Mouse (Mus musculus) gastrocnemius, postnatal 4 days (tissue): ENCODE data around the gene Prpf19. TPM values are rescaled to one million over a fixed set of nuclear protein-coding genes. Genes with fewer than 3 reads are reported as not detected.

Experiments
- DNase-seq, 2 experiments: peaks; one replicate each; pipeline ENCODE4 v3.0.0; 2021 to 2022; ENCODE audit warnings: low spot score in 2 of 2, mixed read lengths in 2 of 2
- total RNA-seq, 2 experiments: library from RNA; stranded (reverse); gene quantifications; 2 replicates each; pipeline ENCODE4 v1.2.3; 2021

Gene Prpf19
- total RNA-seq, 2 experiments from 2014 or later, result 313 to 325 TPM

DNA sequence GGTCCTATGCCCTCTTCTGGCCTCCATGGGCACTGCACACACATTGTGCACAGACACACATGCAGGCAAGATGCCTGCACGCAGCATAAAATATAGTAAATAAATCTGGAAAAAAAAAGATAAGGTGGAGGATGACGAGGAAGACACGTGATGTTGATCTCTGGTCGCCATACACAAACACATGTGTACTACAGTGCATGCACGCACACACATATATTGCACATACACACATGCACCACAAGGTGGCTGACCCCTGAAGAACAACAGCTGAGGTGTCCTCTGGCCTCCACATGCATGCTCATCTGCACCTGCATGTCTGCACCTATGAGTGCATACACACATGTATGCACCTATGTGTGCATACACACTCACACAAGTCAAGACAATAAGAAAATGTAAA is 41.0 kb downstream of the Prpf19 start:
- DNase-seq, result no peak

DNA sequence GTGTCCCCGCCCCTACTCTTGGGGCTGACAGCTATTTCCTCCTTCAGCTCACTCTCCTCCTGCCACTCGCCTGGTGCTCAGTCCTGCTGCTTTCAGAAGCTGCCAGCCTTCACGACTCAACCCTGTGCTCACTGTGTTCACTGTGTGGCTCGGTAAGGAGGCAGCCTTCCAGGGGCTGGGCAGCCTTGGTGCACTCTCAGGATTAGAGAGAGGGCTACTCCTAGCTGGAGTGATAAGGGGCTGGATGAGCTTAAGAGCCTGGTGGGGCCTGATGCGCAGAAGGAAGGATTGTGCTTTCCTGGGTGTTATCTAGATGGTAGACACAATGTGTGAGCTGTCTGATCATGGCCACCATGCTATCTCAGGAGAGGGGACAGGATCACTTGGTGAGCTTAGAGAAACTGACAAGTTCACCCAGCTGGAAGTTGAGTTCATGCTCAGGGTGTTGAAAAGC is 42.1 kb downstream of the Prpf19 start, which contains the start of gene Ptgdr2:
Gene Ptgdr2, plus strand, starts transcription at position 51 of the 454 bp plus-strand sequence.
- DNase-seq, result no peak

DNA sequence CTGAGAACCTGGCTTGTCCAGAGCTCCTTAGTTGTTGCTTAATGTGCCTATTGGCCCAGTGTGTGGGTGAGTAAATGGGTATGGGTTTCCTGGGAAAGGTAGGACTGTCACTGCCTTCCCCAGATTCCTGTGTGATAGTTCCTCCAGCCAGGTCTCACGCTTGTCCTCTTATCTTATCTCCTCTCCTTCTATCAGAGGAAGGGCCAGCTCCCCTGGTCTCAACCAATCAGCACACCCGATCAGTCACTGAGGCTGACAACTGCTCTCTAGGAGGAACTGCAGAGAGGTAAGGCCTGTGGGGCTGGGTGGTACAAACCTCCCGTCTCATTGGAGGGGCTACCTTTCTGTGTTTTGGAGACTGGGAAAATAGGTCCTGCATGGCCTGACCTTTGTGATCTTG is 43.7 kb downstream of the Prpf19 start:
- no peak for DNase-seq

DNA sequence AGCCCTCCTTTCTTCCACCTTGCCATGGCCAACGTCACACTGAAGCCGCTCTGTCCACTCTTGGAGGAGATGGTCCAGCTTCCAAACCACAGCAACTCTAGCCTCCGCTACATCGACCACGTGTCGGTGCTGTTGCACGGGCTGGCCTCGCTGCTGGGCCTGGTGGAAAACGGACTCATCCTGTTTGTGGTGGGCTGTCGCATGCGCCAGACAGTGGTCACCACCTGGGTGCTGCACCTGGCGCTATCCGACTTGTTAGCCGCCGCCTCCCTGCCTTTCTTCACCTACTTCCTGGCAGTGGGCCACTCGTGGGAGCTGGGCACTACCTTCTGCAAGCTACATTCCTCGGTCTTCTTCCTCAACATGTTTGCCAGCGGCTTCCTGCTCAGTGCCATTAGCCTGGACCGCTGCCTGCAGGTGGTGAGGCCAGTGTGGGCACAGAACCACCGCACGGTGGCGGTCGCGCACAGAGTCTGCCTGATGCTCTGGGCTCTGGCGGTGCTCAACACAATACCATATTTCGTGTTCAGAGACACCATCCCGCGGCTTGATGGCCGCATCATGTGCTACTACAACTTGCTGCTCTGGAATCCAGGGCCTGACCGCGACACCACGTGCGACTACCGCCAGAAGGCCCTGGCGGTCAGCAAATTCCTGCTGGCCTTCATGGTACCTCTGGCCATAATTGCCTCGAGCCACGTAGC is 45.2 kb downstream of the Prpf19 start:
- peak in 1 of 2 experiments; percentile 54 for DNase-seq

DNA sequence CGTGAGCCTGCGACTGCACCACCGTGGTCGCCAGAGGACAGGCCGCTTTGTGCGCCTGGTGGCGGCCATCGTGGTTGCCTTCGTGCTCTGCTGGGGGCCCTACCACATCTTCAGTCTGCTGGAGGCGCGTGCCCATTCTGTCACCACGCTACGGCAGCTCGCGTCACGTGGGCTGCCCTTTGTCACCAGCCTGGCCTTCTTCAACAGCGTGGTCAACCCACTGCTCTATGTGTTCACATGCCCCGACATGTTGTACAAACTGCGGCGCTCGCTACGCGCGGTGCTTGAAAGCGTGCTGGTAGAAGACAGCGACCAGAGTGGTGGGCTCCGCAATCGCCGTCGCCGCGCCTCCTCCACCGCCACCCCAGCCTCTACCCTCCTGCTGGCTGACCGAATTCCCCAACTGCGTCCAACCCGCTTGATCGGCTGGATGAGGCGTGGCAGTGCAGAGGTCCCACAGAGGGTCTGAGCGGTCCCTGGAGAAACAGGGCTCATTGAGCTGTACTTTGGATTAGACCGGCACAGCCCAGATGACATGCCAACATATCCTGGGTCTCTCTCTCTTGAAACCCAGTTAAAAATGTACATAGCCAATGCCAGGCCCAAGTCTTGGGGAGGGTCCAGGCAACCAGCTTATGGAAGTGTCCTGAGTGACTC is 45.9 kb downstream of the Prpf19 start:
- DNase-seq, result no peak

DNA sequence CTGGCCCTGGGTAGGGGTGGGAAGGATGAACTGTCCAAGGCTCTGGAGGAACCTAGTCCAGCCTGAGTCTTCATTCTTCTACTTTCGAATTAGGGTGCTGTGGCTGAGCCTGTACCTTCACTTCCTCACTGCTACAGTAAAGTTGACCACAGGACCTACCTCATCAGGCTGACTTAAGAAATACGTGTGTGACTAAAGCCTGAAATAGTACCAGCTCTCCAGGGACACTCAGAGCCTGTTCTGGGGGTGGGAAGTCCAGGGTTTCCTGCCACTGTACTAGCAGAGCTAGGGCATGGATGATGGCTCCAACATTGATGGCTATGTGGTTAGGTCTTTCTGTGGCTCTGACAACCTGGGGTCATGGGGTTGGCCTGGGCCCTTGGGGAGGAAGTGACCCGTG is 48.9 kb downstream of the Prpf19 start:
- no peak for DNase-seq

DNA sequence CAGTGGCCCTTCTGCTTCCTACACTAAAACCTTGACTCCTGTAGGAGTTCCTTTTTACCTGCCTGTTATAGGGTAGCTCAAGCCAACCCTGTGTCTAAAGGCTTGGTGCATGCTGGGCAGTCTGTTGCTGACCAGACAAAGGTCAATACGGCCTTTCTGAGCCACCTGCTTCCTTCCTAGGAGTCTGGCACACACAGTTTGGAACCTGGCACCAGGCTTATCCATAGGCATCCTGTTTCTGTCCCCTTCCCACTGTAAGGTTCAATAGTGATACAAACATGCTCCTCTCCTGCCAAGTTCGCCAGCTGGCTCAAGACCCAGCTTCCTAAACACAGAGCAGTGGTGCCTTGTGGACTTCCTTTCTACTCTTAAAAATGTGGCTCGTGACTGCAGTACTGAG is 51.5 kb downstream of the Prpf19 start:
- DNase-seq, result no peak

DNA sequence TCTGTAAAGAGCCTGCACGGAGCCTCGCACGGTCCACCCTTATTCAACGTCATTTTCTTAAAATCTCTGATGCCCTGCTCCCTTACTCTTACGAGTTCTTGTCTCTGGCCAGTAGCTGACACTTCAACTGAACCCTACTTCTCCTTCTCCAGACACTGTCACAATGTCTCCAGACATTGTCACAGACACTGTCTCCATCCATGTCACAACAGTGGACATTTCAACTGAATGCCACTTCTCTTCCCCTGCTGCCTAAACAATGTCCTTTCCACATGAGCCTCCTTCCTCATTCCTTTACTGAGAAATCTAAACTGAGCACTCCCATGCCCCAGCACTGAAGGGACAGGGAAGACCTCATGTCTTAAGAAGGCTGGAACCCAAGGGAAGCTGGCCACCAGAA is 52.2 kb downstream of the Prpf19 start:
- DNase-seq, result no peak

DNA sequence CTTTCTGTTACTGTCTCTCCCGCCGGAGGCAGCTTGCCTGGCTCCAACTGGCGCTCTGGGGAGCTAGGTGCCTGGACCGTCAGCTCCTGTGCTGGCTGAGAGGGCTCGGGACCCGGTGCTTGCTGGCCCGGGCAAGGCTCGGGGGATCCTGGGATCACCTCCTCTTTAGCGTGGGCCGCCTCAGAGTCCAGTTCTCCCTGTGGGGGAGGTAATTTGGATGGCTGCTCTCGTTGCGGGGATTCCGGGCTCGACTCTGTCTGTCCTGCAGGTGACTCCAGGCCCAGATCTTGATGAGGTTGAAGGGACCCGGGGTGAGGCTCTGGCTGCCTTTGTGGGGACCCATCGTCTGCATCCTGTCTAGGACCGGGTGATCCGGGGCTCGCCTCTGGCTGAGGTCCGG is 53.4 kb downstream of the Prpf19 start:
- peak in 1 of 2 experiments; percentile 25 for DNase-seq

DNA sequence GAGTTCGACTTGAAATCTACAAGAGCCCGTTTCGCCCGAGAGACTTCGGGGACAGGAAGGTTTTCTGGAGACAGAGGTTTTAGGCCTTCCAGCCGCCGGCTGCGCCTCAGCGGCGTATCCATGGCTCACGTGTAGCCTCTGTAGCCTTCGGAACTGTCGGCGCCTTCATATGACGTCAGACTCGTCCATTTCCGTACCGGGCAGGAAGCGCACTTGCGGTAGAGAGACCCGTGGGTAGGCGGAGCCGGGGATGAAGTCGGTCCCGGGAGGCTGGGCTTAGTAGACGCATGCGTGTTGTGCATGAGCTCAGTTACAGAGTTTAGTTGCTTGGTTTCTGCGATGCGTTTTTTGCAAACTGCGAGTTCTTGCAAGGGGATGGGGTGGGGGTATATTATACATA is 54.1 kb downstream of the Prpf19 start, which contains the start of gene Ccdc86:
Gene Ccdc86, minus strand, starts transcription at position 155 of the 400 bp plus-strand sequence.
- peak; percentile 90 to 97 for DNase-seq

DNA sequence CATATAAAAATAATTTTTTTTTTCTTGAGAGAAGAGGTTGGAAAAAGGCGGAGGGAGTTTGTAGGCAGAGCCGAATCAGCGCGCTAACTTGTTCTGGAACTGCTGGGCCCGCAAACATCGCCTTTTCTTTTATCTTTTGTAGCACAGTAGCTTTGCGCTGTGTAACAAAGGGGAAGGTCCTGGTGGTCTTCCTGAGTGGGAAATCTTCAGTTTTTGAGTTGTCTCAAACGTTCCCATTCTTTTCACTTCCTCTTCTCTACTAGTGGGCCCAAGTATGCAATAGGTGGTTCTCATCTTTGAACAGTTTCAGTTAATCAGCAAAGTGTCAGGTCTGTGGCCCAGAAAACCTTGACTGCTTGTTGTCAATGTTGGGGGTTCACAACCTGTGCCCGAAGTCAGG is 54.5 kb downstream of the Prpf19 start:
- DNase-seq, result no peak

DNA sequence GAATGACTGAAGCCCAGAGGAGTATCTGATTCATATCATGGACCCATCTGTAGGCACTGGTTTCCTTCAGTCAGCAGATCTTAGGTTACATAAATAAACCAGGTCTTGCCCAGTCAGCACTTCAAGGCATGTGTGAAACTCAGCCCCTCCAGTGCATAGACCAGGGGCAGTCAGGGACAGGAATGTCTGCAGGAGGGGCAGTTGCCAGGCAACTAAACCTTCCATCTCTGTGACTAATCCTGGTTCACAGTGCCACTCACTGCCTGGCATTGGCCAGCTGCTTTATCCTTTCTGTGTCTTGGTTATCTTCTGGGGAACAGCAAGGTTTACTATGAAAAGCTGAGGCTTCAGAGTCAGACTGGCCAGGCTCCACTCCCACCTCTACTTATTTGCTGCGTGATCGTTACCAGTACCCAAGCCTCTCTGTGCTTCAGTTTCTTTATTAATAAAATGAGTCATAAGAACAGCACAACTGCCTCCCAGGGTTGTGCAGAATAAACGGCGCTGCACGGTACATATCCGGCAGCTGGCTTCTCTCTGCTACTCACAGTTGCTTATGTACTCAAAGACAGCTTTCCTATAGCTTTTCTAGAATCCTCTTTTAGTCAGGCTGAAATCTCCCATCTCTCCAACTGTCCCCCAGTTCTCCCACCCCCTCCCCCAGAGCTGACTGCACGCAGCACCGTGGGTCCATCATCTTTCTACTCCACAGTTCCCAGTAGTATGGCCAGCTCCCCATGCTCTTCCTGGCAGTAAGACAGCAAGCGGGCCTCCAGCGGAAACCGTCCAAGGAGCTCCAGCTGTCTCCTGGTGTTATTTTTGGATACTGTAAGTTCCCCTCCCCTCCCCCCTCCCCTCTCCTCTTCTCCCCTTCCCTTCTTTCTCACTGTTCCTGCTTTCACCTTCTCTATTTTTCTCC is 57.2 kb downstream of the Prpf19 start:
- DNase-seq, result peak in 1 of 2 experiments; percentile 65

Other genes with a start within 250 kb of the Prpf19 start
- gene Pga5, start 217.2 kb upstream of the Prpf19 start, total RNA-seq, result not detected
- gene Vps37c, start 206.5 kb upstream of the Prpf19 start, total RNA-seq, result 10 to 100 TPM; 24.8 to 25.0 TPM
- under 1 TPM; 0.26 to 0.29 TPM for gene Cd5, start 156.2 kb upstream of the Prpf19 start, total RNA-seq
- gene Cd6, start 65.2 kb upstream of the Prpf19 start, total RNA-seq, result under 1 TPM; 0.21 to 0.32 TPM
- 1 to 10 TPM; 1.5 TPM for gene Slc15a3, start 55.5 kb upstream of the Prpf19 start, total RNA-seq
- 10 to 100 TPM; 47.1 to 56.1 TPM for gene Tmem132a, start 25.3 kb upstream of the Prpf19 start, total RNA-seq
- gene Tmem109, start 13.2 kb upstream of the Prpf19 start, total RNA-seq, result 100 to 1,000 TPM; 191 to 193 TPM
- gene Zp1, start 25.4 kb downstream of the Prpf19 start, total RNA-seq, result under 1 TPM in 1 of 2 experiments, not detected in 1; 0.49 TPM
- gene Ptgdr2, start 41.9 kb downstream of the Prpf19 start, total RNA-seq, result under 1 TPM; 0.10 to 0.18 TPM
- gene Ccdc86, start 54.0 kb downstream of the Prpf19 start, total RNA-seq, result 10 to 100 TPM; 26.6 to 27.7 TPM
- gene Ms4a10, start 79.4 kb downstream of the Prpf19 start, total RNA-seq, result under 1 TPM in 1 of 2 experiments, not detected in 1; 0.54 TPM
- gene Ms4a15, start 98.0 kb downstream of the Prpf19 start, total RNA-seq, result not detected
- gene Ms4a18, start 122.8 kb downstream of the Prpf19 start, total RNA-seq, result not detected
- gene Ms4a8a, start 185.9 kb downstream of the Prpf19 start, total RNA-seq, result under 1 TPM; 0.91 to 0.98 TPM
- under 1 TPM; 0.39 to 0.44 TPM for gene 1700017D01Rik, start 235.6 kb downstream of the Prpf19 start, total RNA-seq